Mouse (Mus musculus): Measurements from ENCODE around the gene Cpa1.

Gene Cpa1

DNA sequence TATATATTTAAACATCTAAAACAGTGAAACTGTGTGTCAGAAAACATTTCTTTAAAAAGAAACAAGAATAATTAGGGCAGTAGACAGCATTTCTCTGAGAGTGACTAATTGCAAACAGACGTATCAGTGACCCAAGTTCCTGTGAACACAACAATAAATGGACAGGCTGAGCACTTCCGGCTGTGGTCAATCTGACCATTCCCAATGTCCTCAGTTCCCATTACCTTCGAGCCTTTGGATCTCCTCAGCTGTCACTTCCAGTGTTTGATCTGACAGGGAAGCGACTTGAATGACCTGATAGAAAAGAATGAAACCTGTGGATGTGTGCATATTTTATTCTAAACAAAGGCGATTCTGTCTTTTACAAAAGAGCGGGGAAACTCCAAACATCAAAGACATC, 27.0 kb downstream of the Cpa1 start:
- TF ChIP-seq CTCF (conservative IDR thresholded peaks at IDR 0.05; ENCODE audit: low read length), result no peak
- no peak for TF ChIP-seq POU5F1 (IDR thresholded peaks at IDR 0.05; ENCODE audit: borderline replicate concordance, low read length)
- no peak for TF ChIP-seq NANOG (IDR thresholded peaks at IDR 0.05; ENCODE audit: borderline replicate concordance, low read length)
- no peak overlapping the region for H3K4me3 ChIP-seq (replicated peaks; ENCODE audit: low read length)
- H3K4me1 ChIP-seq (replicated peaks; ENCODE audit: low read depth, low read length), result no peaks in the 10 kb centered on the region
- no peaks in the 10 kb centered on the region for H3K9me3 ChIP-seq (ENCODE audit: low read length)
- H3K36me3 ChIP-seq (ENCODE audit: insufficient read depth, low read length), result no peaks in the 10 kb centered on the region
- H3K27me3 ChIP-seq (ENCODE audit: insufficient read depth, low read length), result no peaks in the 10 kb centered on the region

DNA sequence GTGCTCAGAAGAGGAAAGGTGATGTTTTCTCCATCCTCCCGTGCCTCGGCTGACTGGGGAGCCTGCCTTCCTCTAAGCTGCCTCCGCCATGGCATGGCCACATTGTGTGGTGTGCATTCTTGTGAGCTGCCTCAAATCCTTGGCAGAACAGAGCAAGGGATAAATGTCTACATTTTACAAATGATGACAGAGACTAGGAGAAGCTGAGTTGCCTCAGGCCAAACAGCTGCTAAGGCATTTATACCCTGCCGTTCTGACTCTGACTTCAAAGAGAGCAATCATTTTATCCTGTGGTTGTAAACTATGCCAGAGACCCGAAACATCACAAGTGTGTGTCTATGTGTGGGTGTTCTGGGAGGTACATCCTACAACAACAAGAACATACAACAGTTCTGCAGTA, 28.6 kb downstream of the Cpa1 start:
- TF ChIP-seq CTCF (conservative IDR thresholded peaks at IDR 0.05; ENCODE audit: low read length), result no peak
- TF ChIP-seq POU5F1 (IDR thresholded peaks at IDR 0.05; ENCODE audit: borderline replicate concordance, low read length), result no peak
- no peak for TF ChIP-seq NANOG (IDR thresholded peaks at IDR 0.05; ENCODE audit: borderline replicate concordance, low read length)
- Histone ChIP-seq H3K9me3 (ENCODE audit: low read length) (no peaks in the 10 kb centered on the region), H3K4me3 (replicated peaks; ENCODE audit: low read length) (no peak overlapping the region), H3K4me1 (replicated peaks; ENCODE audit: low read depth, low read length) (no peaks in the 10 kb centered on the region), H3K27me3 (ENCODE audit: insufficient read depth, low read length) (no peaks in the 10 kb centered on the region), H3K36me3 (ENCODE audit: insufficient read depth, low read length) (no peaks in the 10 kb centered on the region)

DNA sequence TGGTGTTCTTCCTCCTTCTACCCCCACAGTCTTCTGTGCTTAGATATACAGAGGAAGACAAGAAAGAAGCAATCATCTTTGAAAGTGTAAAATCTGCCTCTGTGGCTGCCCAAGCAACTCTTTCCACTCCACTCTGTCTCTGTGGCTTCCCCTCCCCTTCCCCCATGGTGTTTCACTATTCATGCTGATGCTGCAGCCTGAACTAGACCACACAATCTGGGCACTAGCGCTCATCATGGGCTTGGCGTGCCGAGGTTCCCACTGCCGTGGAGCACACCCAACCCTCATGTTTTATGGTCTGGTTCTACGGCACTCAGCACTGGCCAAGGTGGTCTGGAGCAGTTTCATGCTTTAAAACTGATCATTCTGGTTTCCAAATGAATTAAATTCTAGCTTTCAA, 32.7 kb downstream of the Cpa1 start:
- TF ChIP-seq NANOG (IDR thresholded peaks at IDR 0.05; ENCODE audit: borderline replicate concordance, low read length) (no peak), CTCF (conservative IDR thresholded peaks at IDR 0.05; ENCODE audit: low read length) (no peak), POU5F1 (IDR thresholded peaks at IDR 0.05; ENCODE audit: borderline replicate concordance, low read length) (no peak)
- peaks cover 4% of the 10 kb centered on the region; the same call in 1 of the 2 replicates for H3K4me1 ChIP-seq (replicated peaks; ENCODE audit: low read depth, low read length)
- no peaks in the 10 kb centered on the region for H3K36me3 ChIP-seq (ENCODE audit: insufficient read depth, low read length)
- H3K27me3 ChIP-seq (ENCODE audit: insufficient read depth, low read length), result no peaks in the 10 kb centered on the region
- H3K9me3 ChIP-seq (ENCODE audit: low read length), result no peaks in the 10 kb centered on the region
- H3K4me3 ChIP-seq (replicated peaks; ENCODE audit: low read length), result no peak overlapping the region

DNA sequence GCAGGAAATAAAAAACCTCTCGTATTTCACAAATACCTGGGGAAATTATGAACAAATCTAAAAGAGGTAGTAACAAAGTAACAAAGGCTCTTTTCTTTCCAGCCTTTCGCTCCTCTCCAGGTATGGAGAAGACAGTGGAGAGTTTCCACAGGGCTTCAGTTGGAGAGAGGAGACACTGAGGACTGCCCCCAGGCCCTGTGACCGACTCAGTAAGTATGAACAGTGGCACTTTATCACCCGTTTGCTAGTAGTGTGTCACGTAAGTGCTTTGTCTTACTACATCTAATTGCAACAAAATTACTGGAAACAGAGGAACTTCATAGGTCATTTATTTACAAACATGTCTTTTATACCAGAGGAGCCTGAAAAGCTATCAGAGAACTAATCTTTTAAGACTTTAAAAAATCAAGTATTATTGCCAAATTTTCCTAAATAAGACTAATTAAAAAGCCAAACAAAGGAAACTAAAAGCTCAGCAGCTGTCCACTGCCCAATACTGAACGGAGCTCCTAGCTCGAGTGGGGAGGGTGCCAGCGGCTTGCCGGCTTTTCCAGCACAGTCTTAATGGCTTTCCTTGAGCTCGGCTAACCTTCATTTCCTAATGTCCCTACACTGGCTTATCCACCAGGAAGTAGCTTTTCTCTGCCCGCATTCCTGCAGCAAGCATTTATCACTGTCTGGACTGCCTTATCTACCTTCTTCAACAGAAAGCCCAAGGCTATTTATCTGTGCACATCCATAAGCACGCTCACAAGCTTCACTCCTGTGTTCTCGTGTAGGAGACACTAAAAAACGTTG, 34.9 kb downstream of the Cpa1 start:
- TF ChIP-seq NANOG (IDR thresholded peaks at IDR 0.05; ENCODE audit: borderline replicate concordance, low read length), result no peak
- Histone ChIP-seq H3K36me3 (ENCODE audit: insufficient read depth, low read length) (no peaks in the 10 kb centered on the region), H3K9me3 (ENCODE audit: low read length) (no peaks in the 10 kb centered on the region)

DNA sequence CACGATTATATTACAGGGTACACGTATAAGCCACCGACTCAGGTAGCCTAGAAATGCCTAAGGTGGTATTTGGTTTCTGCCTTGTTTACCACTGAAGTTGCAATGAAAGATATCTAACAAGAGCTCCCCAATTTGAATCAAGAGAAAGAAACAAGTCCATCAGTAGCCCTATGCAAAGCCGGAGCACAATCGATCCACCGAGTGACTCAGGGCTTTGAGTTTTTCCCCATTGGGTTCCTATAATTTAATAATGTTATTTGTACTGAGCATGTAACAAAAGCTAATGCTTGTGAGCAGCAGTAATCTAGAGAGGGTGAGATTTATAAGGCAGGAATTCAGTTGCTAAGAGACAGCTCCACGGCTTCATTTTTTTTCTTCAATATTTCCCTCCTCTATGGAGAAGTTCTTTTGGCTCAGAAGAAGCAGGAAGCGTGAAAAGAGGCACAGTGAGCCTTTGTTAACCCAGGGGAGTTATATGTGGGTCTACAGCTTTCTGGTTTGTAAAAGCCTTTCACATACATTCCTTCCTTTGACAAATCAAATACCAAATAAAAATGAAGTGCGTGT, 35.8 kb downstream of the Cpa1 start:
- TF ChIP-seq NANOG (IDR thresholded peaks at IDR 0.05; ENCODE audit: borderline replicate concordance, low read length) (no peak), POU5F1 (IDR thresholded peaks at IDR 0.05; ENCODE audit: borderline replicate concordance, low read length) (no peak), CTCF (conservative IDR thresholded peaks at IDR 0.05; ENCODE audit: low read length) (no peak)

More for the DNA sequence above, 34.9 kb downstream of the Cpa1 start:
- Histone ChIP-seq H3K4me3 (replicated peaks; ENCODE audit: low read length) (no peak overlapping the region), H3K4me1 (replicated peaks; ENCODE audit: low read depth, low read length) (peaks cover 4% of the 10 kb centered on the region; the same call in 1 of the 2 replicates), H3K27me3 (ENCODE audit: insufficient read depth, low read length) (no peaks in the 10 kb centered on the region)

DNA sequence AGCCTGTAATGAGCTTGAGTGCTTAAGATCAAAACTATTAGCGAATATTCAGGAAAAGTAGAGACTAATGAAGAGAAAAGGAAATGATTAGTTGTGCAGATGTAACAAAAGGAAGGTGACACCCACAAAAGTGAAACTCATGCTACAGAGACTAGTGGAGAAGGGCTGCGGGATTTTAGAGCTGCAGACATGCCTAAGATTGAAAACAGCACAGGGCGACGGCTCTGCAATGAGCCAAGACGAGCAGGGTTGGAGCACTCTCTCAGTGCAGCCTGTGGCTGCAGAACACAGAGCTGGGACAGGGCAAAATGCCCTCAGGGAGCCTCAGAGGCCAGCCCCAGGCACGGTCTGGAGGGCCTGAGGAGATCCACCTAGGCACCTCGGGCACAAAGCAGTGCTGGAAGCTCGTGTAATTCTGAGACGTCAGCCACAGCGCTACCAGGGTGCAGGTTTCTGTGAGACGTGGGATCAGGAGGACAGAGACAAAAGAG, 36.3 kb downstream of the Cpa1 start:
- peaks cover 4% of the 10 kb centered on the region; the same call in 1 of the 2 replicates for H3K4me1 ChIP-seq (replicated peaks; ENCODE audit: low read depth, low read length)
- no peak overlapping the region for H3K4me3 ChIP-seq (replicated peaks; ENCODE audit: low read length)
- H3K27me3 ChIP-seq (ENCODE audit: insufficient read depth, low read length), result no peaks in the 10 kb centered on the region
- no peaks in the 10 kb centered on the region for H3K9me3 ChIP-seq (ENCODE audit: low read length)
- 0 out of 2 replicates have a peak, but pooled peaks cover 4% of the 10 kb centered on the region for H3K36me3 ChIP-seq (ENCODE audit: insufficient read depth, low read length)
- TF ChIP-seq POU5F1 (IDR thresholded peaks at IDR 0.05; ENCODE audit: borderline replicate concordance, low read length), result no peak
- no peak for TF ChIP-seq NANOG (IDR thresholded peaks at IDR 0.05; ENCODE audit: borderline replicate concordance, low read length)
- no peak for TF ChIP-seq CTCF (conservative IDR thresholded peaks at IDR 0.05; ENCODE audit: low read length)

More for the DNA sequence above, 35.8 kb downstream of the Cpa1 start:
- Histone ChIP-seq H3K4me3 (replicated peaks; ENCODE audit: low read length) (no peak overlapping the region), H3K9me3 (ENCODE audit: low read length) (no peaks in the 10 kb centered on the region), H3K4me1 (replicated peaks; ENCODE audit: low read depth, low read length) (peaks cover 4% of the 10 kb centered on the region; the same call in 1 of the 2 replicates), H3K36me3 (ENCODE audit: insufficient read depth, low read length) (0 out of 2 replicates have a peak, but pooled peaks cover 4% of the 10 kb centered on the region), H3K27me3 (ENCODE audit: insufficient read depth, low read length) (no peaks in the 10 kb centered on the region)

DNA sequence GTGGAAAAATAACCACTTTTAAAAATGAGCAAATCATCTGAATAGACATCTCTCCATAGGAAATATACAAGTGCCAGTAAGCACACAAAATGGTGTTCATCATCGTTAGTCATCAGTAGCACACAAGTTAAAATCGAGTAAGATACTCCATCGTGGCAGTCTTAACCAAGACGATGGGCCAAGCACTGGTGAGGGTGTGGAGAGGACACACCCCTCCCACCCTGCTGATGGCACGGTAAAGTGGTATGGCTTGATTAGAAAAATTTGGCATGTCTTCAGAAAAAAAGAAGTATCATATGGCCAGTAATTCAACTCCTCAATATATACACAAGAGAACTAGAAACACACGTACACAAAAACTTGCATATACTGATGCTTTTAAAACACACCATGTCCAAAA, 37.5 kb downstream of the Cpa1 start:
- H3K9me3 ChIP-seq (ENCODE audit: low read length), result no peaks in the 10 kb centered on the region
- peaks cover 4% of the 10 kb centered on the region; the same call in 1 of the 2 replicates for H3K4me1 ChIP-seq (replicated peaks; ENCODE audit: low read depth, low read length)
- 0 out of 2 replicates have a peak, but pooled peaks cover 7% of the 10 kb centered on the region for H3K36me3 ChIP-seq (ENCODE audit: insufficient read depth, low read length)
- H3K4me3 ChIP-seq (replicated peaks; ENCODE audit: low read length), result no peak overlapping the region
- H3K27me3 ChIP-seq (ENCODE audit: insufficient read depth, low read length), result no peaks in the 10 kb centered on the region
- no peak for TF ChIP-seq NANOG (IDR thresholded peaks at IDR 0.05; ENCODE audit: borderline replicate concordance, low read length)
- TF ChIP-seq POU5F1 (IDR thresholded peaks at IDR 0.05; ENCODE audit: borderline replicate concordance, low read length), result no peak
- TF ChIP-seq CTCF (conservative IDR thresholded peaks at IDR 0.05; ENCODE audit: low read length), result no peak

DNA sequence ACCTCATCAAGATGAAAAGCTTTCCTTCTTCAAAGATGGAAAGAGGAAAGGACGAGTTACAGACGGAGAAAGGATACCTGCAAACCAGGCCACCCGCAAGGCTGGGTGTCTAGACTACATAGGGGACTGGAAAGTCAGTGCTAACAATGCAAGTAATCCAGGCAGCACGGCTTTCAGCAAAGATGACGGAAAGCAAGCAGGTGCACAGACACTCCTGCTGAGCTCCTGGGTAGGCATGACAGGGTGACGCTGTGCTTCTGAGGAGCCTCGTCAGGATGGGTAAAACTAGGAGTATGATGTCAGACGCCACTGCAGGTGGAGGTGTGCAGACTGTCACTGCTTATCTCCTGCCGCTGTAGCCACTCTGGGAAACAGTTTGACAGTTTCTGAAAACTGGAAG, 38.6 kb downstream of the Cpa1 start:
- no peak overlapping the region for H3K4me3 ChIP-seq (replicated peaks; ENCODE audit: low read length)
- H3K36me3 ChIP-seq (ENCODE audit: insufficient read depth, low read length), result 0 out of 2 replicates have a peak, but pooled peaks cover 7% of the 10 kb centered on the region
- H3K4me1 ChIP-seq (replicated peaks; ENCODE audit: low read depth, low read length), result peaks cover 10% of the 10 kb centered on the region
- no peak for TF ChIP-seq CTCF (conservative IDR thresholded peaks at IDR 0.05; ENCODE audit: low read length)
- no peak for TF ChIP-seq POU5F1 (IDR thresholded peaks at IDR 0.05; ENCODE audit: borderline replicate concordance, low read length)
- TF ChIP-seq NANOG (IDR thresholded peaks at IDR 0.05; ENCODE audit: borderline replicate concordance, low read length), result no peak
- no peaks in the 10 kb centered on the region for H3K9me3 ChIP-seq (ENCODE audit: low read length)
- no peaks in the 10 kb centered on the region for H3K27me3 ChIP-seq (ENCODE audit: insufficient read depth, low read length)

All from E14TG2a.4 (cell line).